Mouse (Mus musculus): ENCODE measurements around the gene Olfr766-ps1. TPM values are rescaled to one million over a fixed set of nuclear protein-coding genes. Genes with fewer than 3 reads are reported as not detected.
"Not testable (repeated sequence)": the region's sequence is repeated elsewhere in the genome, so short reads cannot be mapped to it uniquely, and the experiment has no call there.

The Olfr766-ps1 gene
- not detected in 2 replicates for polyA plus RNA-seq (2015; fragmentation: Nextera tagmentation; extraction: Ambion mirVana)

DNA sequence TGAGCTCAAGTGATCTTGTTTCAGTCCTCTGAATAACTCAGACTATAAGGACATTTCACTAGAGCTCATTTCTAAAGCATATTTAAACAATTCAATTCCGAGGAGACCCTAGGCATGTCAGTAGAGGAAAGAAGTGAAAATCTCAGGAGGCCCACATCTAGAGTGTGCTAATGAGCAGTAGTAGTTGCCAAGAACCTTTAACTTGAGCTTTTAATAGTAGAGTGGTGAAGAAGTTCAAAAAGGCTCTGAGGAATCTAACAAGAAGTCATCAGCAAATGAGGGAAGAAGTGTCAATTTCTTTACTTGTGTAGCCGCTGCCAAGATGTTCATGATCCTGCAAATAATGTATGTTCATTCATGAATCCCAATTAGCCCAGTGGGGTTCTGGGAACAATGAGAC, at the start of gene Olfr766-ps1:
Gene Olfr766-ps1 (minus strand): TSS at position 101 of the 400 bp plus-strand sequence.
- Histone ChIP-seq H3K4me1 (ENCODE audit: control insufficient read depth, insufficient read depth, low read length) (no peaks in the 10 kb centered on the region), H3K9me3 (replicated peaks; ENCODE audit: control insufficient read depth, low read length, poor library complexity, severe bottlenecking) (no peaks in the 10 kb centered on the region), H3K27ac (ENCODE audit: low read length) (no peak within 1 kb of the TSS), H3K27me3 (ENCODE audit: control insufficient read depth, insufficient read depth, low read depth, low read length) (no peaks in the 10 kb centered on the region), H3K9ac (ENCODE audit: low read depth, low read length) (no peak within 1 kb of the TSS), H3K4me2 (ENCODE audit: low read length) (no peak within 1 kb of the TSS), H3K36me3 (ENCODE audit: control insufficient read depth, insufficient read depth, low read length) (no peaks in the 10 kb centered on the region), H3K4me3 (ENCODE audit: low read depth, low read length) (no peak within 1 kb of the TSS)
- 81% methylated on average over 2 of the region's 2 CpGs for WGBS
- ATAC-seq, result no peak

- Histone ChIP-seq H3K27ac (ENCODE audit: low read length) (no peak within 1 kb of the TSS), H3K4me1 (ENCODE audit: control insufficient read depth, insufficient read depth, low read length) (no peaks in the 10 kb centered on the region), H3K36me3 (ENCODE audit: control insufficient read depth, insufficient read depth, low read length) (no peaks in the 10 kb centered on the region), H3K4me2 (ENCODE audit: low read length) (no peak within 1 kb of the TSS), H3K9ac (ENCODE audit: low read depth, low read length) (no peak within 1 kb of the TSS), H3K27me3 (ENCODE audit: control insufficient read depth, insufficient read depth, low read depth, low read length) (no peaks in the 10 kb centered on the region), H3K4me3 (ENCODE audit: low read depth, low read length) (no peak within 1 kb of the TSS), H3K9me3 (replicated peaks; ENCODE audit: control insufficient read depth, low read length, poor library complexity, severe bottlenecking) (no peaks in the 10 kb centered on the region)
- 71% methylated on average over 2 of the region's 2 CpGs for WGBS
- no peak for ATAC-seq
Observed at GRCm38 (mm10) chr10:129117761-129118160, 49.0 kb upstream of the Olfr766-ps1 start, which contains the start of gene Olfr769. Gene Olfr769 (minus strand): TSS chr10:129117861.

GRCm38 (mm10) chr10:129115146-129115545, 46.4 kb upstream of the Olfr766-ps1 start:
- H3K9ac ChIP-seq (ENCODE audit: low read depth, low read length), result no peak overlapping the region
- no peaks in the 10 kb centered on the region for H3K4me1 ChIP-seq (ENCODE audit: control insufficient read depth, insufficient read depth, low read length)
- 93% methylated on average over 3 of the region's 3 CpGs for WGBS
- no peak overlapping the region for H3K27ac ChIP-seq (ENCODE audit: low read length)
- ATAC-seq, result no peak
- H3K36me3 ChIP-seq (ENCODE audit: control insufficient read depth, insufficient read depth, low read length), result no peaks in the 10 kb centered on the region
- no peak overlapping the region for H3K4me3 ChIP-seq (ENCODE audit: low read depth, low read length)
- H3K9me3 ChIP-seq (replicated peaks; ENCODE audit: control insufficient read depth, low read length, poor library complexity, severe bottlenecking), result no peaks in the 10 kb centered on the region
- H3K27me3 ChIP-seq (ENCODE audit: control insufficient read depth, insufficient read depth, low read depth, low read length), result no peaks in the 10 kb centered on the region
- H3K4me2 ChIP-seq (ENCODE audit: low read length), result no peak overlapping the region

DNA sequence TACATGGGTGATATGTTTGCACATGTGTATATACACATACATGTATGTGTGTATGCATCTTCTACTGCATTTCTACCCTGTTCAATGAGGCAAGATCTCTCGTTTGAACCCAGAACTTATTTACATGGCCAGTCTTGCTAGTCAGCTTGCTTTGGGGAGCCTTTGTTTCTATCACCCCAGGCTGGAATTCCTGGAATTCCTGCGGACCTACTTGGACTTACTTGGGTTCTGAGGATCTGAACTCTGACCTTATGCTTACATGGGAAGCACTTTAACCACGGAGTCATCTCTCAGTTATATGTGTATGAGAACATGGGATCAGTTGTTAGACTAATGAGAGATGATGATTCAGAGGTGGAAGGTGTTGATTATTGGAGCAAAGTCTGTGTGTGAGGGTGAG, 32.5 kb upstream of the Olfr766-ps1 start:
- Histone ChIP-seq H3K36me3 (ENCODE audit: control insufficient read depth, insufficient read depth, low read length) (no peaks in the 10 kb centered on the region), H3K4me2 (ENCODE audit: low read length) (no peak overlapping the region), H3K9ac (ENCODE audit: low read depth, low read length) (no peak overlapping the region), H3K9me3 (replicated peaks; ENCODE audit: control insufficient read depth, low read length, poor library complexity, severe bottlenecking) (no peaks in the 10 kb centered on the region; the same call in 1 of the 2 replicates), H3K27me3 (ENCODE audit: control insufficient read depth, insufficient read depth, low read depth, low read length) (no peaks in the 10 kb centered on the region), H3K4me3 (ENCODE audit: low read depth, low read length) (no peak overlapping the region), H3K4me1 (ENCODE audit: control insufficient read depth, insufficient read depth, low read length) (no peaks in the 10 kb centered on the region), H3K27ac (ENCODE audit: low read length) (no peak overlapping the region)
- 37% methylated on average over 3 of the region's 3 CpGs for WGBS
- ATAC-seq, result no peak

- H3K36me3 ChIP-seq (ENCODE audit: control insufficient read depth, insufficient read depth, low read length), result no peaks in the 10 kb centered on the region
- ATAC-seq, result no peak
Observed at GRCm38 (mm10) chr10:129099275-129099674, 30.5 kb upstream of the Olfr766-ps1 start, which contains the start of gene Olfr768. Gene Olfr768 (minus strand): TSS chr10:129099375.

DNA sequence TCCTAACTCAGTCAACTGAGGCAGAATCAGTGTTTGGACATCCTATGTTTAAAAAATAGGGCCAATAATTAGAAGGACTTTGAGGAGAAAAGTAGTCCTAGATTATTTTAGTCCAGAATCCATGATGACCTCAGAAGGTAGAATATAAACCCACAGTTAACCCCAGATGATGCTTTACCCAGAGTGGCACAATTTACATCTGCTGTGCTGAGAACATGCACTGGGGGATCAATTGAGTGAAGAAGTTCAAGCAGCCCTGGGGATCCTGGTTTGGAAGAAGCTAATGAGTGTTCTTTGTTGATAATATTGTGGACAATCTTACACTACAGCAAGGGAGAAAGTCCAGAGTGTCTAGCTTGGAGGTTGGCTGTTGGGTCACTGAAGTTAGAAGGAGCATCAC, 14.0 kb upstream of the Olfr766-ps1 start, which contains the start of gene Olfr767:
Gene Olfr767 (minus strand): TSS at position 101 of the 400 bp plus-strand sequence.
- not testable (repeated sequence) for H3K4me3 ChIP-seq (ENCODE audit: low read depth, low read length); H3K27me3 ChIP-seq (ENCODE audit: control insufficient read depth, insufficient read depth, low read depth, low read length); H3K4me1 ChIP-seq (ENCODE audit: control insufficient read depth, insufficient read depth, low read length); H3K27ac ChIP-seq (ENCODE audit: low read length); ATAC-seq; H3K9me3 ChIP-seq (replicated peaks; ENCODE audit: control insufficient read depth, low read length, poor library complexity, severe bottlenecking); H3K4me2 ChIP-seq (ENCODE audit: low read length); H3K9ac ChIP-seq (ENCODE audit: low read depth, low read length); H3K36me3 ChIP-seq (ENCODE audit: control insufficient read depth, insufficient read depth, low read length)

More at GRCm38 (mm10) chr10:129099275-129099674, 30.5 kb upstream of the Olfr766-ps1 start, which contains the start of gene Olfr768:
- H3K4me1 ChIP-seq (ENCODE audit: control insufficient read depth, insufficient read depth, low read length), result no peaks in the 10 kb centered on the region
- H3K9ac ChIP-seq (ENCODE audit: low read depth, low read length), result no peak within 1 kb of the TSS
- WGBS, result 83% methylated on average over 1 of the region's 1 CpGs
- no peak within 1 kb of the TSS for H3K4me2 ChIP-seq (ENCODE audit: low read length)
- no peaks in the 10 kb centered on the region for H3K27me3 ChIP-seq (ENCODE audit: control insufficient read depth, insufficient read depth, low read depth, low read length)
- H3K27ac ChIP-seq (ENCODE audit: low read length), result no peak within 1 kb of the TSS
- H3K9me3 ChIP-seq (replicated peaks; ENCODE audit: control insufficient read depth, low read length, poor library complexity, severe bottlenecking), result no peaks in the 10 kb centered on the region; the same call in 1 of the 2 replicates
- no peak within 1 kb of the TSS for H3K4me3 ChIP-seq (ENCODE audit: low read depth, low read length)

DNA sequence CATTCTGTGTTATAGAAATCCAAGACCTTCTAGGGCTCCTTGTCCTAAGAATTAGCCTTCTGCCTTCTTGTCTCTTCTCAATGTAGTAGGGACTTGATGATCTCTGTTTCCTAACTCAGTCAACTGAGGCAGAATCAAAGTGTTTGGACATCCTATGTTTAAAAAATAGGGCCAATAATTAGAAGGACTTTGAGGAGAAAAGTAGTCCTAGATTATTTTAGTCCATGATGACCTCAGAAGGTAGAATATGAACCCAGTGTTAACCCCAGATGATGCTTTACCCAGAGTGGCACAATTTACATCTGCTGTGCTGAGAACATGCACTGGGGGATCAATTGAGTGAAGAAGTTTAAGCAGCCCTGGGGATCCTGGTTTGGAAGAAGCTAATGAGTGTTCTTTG, 18.9 kb downstream of the Olfr766-ps1 start, which contains the start of gene Olfr765:
Gene Olfr765 (minus strand): TSS at position 101 of the 400 bp plus-strand sequence.
- not testable (repeated sequence) for H3K27me3 ChIP-seq (ENCODE audit: control insufficient read depth, insufficient read depth, low read depth, low read length); H3K9ac ChIP-seq (ENCODE audit: low read depth, low read length); H3K36me3 ChIP-seq (ENCODE audit: control insufficient read depth, insufficient read depth, low read length); H3K4me1 ChIP-seq (ENCODE audit: control insufficient read depth, insufficient read depth, low read length); H3K4me3 ChIP-seq (ENCODE audit: low read depth, low read length); ATAC-seq; H3K4me2 ChIP-seq (ENCODE audit: low read length); H3K27ac ChIP-seq (ENCODE audit: low read length); H3K9me3 ChIP-seq (replicated peaks; ENCODE audit: control insufficient read depth, low read length, poor library complexity, severe bottlenecking)

DNA sequence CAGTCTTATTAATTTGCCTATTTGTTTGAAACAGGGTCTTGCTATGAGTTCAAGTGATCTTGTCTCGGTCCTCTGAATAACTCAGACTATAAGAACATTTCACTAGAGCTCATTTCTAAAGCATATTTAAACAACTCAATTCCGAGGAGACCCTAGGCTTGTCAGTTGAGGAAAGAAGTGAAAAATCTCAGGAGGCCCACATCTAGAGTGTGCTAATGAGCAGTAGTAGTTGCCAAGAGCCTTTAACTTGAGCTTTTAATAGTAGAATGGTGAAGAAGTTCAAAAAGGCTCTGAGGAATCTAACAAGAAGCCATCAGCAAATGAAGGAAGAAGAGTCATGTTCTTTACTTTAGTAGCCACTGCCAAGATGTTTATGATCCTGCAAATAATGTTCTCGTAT, 29.0 kb downstream of the Olfr766-ps1 start, which contains the start of gene Olfr764-ps1:
Gene Olfr764-ps1 (minus strand): TSS at position 101 of the 400 bp plus-strand sequence.
- 81% methylated on average over 3 of the region's 3 CpGs for WGBS
- Histone ChIP-seq H3K4me3 (ENCODE audit: low read depth, low read length) (no peak within 1 kb of the TSS), H3K4me1 (ENCODE audit: control insufficient read depth, insufficient read depth, low read length) (no peaks in the 10 kb centered on the region), H3K36me3 (ENCODE audit: control insufficient read depth, insufficient read depth, low read length) (no peaks in the 10 kb centered on the region), H3K9me3 (replicated peaks; ENCODE audit: control insufficient read depth, low read length, poor library complexity, severe bottlenecking) (no peaks in the 10 kb centered on the region), H3K27me3 (ENCODE audit: control insufficient read depth, insufficient read depth, low read depth, low read length) (no peaks in the 10 kb centered on the region), H3K27ac (ENCODE audit: low read length) (no peak within 1 kb of the TSS), H3K4me2 (ENCODE audit: low read length) (no peak within 1 kb of the TSS), H3K9ac (ENCODE audit: low read depth, low read length) (no peak within 1 kb of the TSS)
- ATAC-seq, result no peak

DNA sequence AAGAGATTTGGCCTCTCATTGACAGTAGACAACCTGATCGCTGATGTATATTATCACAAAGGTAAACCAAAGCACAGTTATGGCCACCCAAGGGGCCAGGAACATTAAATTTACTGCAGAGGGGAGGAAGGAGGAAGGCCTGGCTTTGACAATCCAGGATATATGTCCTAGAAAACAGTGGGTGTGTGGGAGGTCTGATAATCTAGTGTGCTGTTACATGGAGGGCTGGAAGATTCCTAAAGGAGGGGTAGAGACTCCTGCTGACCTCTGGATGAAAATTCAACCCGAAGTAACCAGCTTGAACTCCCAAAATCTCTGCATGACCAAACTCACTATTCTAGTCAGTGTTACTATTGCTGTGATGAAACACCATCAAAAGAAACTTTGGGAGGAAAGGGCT, 40.4 kb downstream of the Olfr766-ps1 start:
- no peaks in the 10 kb centered on the region for H3K27me3 ChIP-seq (ENCODE audit: control insufficient read depth, insufficient read depth, low read depth, low read length)
- 81% methylated on average over 2 of the region's 2 CpGs for WGBS
- H3K36me3 ChIP-seq (ENCODE audit: control insufficient read depth, insufficient read depth, low read length), result no peaks in the 10 kb centered on the region
- H3K9ac ChIP-seq (ENCODE audit: low read depth, low read length), result no peak overlapping the region
- ATAC-seq, result no peak
- H3K4me1 ChIP-seq (ENCODE audit: control insufficient read depth, insufficient read depth, low read length), result 0 out of 2 replicates have a peak, but pooled peaks cover 3% of the 10 kb centered on the region
- H3K4me3 ChIP-seq (ENCODE audit: low read depth, low read length), result no peak overlapping the region
- no peak overlapping the region for H3K4me2 ChIP-seq (ENCODE audit: low read length)
- no peak overlapping the region for H3K27ac ChIP-seq (ENCODE audit: low read length)
- no peaks in the 10 kb centered on the region for H3K9me3 ChIP-seq (replicated peaks; ENCODE audit: control insufficient read depth, low read length, poor library complexity, severe bottlenecking)
